Mouse (Mus musculus) embryonic facial prominence, embryonic 13.5 days (tissue): ENCODE data around the gene Pik3r2. TPM values are rescaled to one million over a fixed set of nuclear protein-coding genes. Genes with fewer than 3 reads are reported as not detected.

Source experiments
- ATAC-seq: fragments of 200-750 bp; cut with Nextera tagmentation; 2 replicates; pipeline ENCODE4 v1.8.0; 2017; ENCODE audit warnings: low read depth; ENCODE audit not compliant: insufficient number of reproducible peaks, insufficient read depth, low FRiP score, low TSS enrichment
- H3K27ac ChIP-seq: fragments of 300-500 bp; sonication (generic); 2 replicates; pipeline ENCODE4 v1.5.1; 2015; ENCODE audit warnings: moderate library complexity, mild to moderate bottlenecking, inconsistent platforms
- H3K27me3 ChIP-seq: fragments of 300-500 bp; sonication (generic); 2 replicates; pipeline ENCODE4 v1.6.1; 2015; ENCODE audit warnings: mild to moderate bottlenecking, inconsistent platforms
- H3K36me3 ChIP-seq: fragments of 300-500 bp; sonication (generic); 2 replicates; pipeline ENCODE4 v1.6.1; 2015; ENCODE audit warnings: mild to moderate bottlenecking, inconsistent platforms
- H3K4me1 ChIP-seq: fragments of 300-500 bp; sonication (generic); 2 replicates; pipeline ENCODE4 v1.6.1; 2015; ENCODE audit warnings: inconsistent platforms
- H3K4me2 ChIP-seq: fragments of 300-500 bp; sonication (generic); 2 replicates; pipeline ENCODE4 v1.6.1; 2015; ENCODE audit warnings: moderate library complexity, mild to moderate bottlenecking, inconsistent platforms
- H3K4me3 ChIP-seq: fragments of 300-500 bp; sonication (generic); 2 replicates; pipeline ENCODE4 v1.5.1; 2015; ENCODE audit warnings: mild to moderate bottlenecking, inconsistent platforms
- H3K9ac ChIP-seq: fragments of 300-500 bp; sonication (generic); 2 replicates; pipeline ENCODE4 v1.6.1; 2015; ENCODE audit warnings: mild to moderate bottlenecking, inconsistent platforms
- H3K9me3 ChIP-seq: fragments of 300-500 bp; sonication (generic); 2 replicates; pipeline ENCODE4 v1.6.1; 2016; ENCODE audit warnings: inconsistent platforms
- WGBS: fragments of 180-500 bp; shearing (Covaris S2); methylation state at CpG from one replicate; pipeline ENCODE4 v1.1.7; 2015; ENCODE audit warnings: mixed read lengths; 5-methylcytosine and 5-hydroxymethylcytosine counted together
- polyA plus RNA-seq: library from polyadenylated mRNA; unstranded; fragments of >200 nt; fragmentation: Nextera tagmentation; extraction: Ambion mirVana; gene quantifications from 2 replicates; pipeline ENCODE4 v1.2.1, GENCODE M21; 2015

Pik3r2 gene
- polyA plus RNA-seq, 1 experiment from 2014 or later = 76.8 TPM

GRCm38 (mm10) chr8:70800648-70801047 lies 24.1 kb upstream of the Pik3r2 start:
- no peak overlapping the region for H3K27ac ChIP-seq
- H3K4me3 ChIP-seq = no peak overlapping the region
- 45% methylated on average over 10 of the region's 10 CpGs for WGBS
- H3K27me3 ChIP-seq = peaks cover 76% of the 10 kb centered on the region
- ATAC-seq = no peak
- no peaks in the 10 kb centered on the region for H3K9me3 ChIP-seq
- H3K36me3 ChIP-seq = no peaks in the 10 kb centered on the region
- peaks cover 31% of the 10 kb centered on the region for H3K4me1 ChIP-seq
- no peak overlapping the region for H3K9ac ChIP-seq
- H3K4me2 ChIP-seq = no peak overlapping the region

GRCm38 (mm10) chr8:70798281-70798680 lies 21.8 kb upstream of the Pik3r2 start:
- H3K36me3 ChIP-seq = no peaks in the 10 kb centered on the region
- no peak overlapping the region for H3K27ac ChIP-seq
- H3K9me3 ChIP-seq = no peaks in the 10 kb centered on the region
- H3K27me3 ChIP-seq = peaks cover 55% of the 10 kb centered on the region
- no peak for ATAC-seq
- H3K9ac ChIP-seq = no peak overlapping the region
- H3K4me2 ChIP-seq = peak overlapping the region; percentile 87
- peak overlapping the region; percentile 60 for H3K4me3 ChIP-seq
- 11% methylated on average over 15 of the region's 15 CpGs for WGBS
- H3K4me1 ChIP-seq = peaks cover 20% of the 10 kb centered on the region

- 1% methylated on average over 52 of the region's 57 CpGs for WGBS
- peaks cover 29% of the 10 kb centered on the region for H3K4me1 ChIP-seq
- no peak overlapping the region for H3K27ac ChIP-seq
- H3K9me3 ChIP-seq = no peaks in the 10 kb centered on the region
- H3K9ac ChIP-seq = peak overlapping the region; percentile 75
- peak; percentile 86 for ATAC-seq
- H3K4me3 ChIP-seq = peak overlapping the region; percentile 60
- H3K4me2 ChIP-seq = peak overlapping the region; percentile 87
- H3K27me3 ChIP-seq = peaks cover 46% of the 10 kb centered on the region
- H3K36me3 ChIP-seq = no peaks in the 10 kb centered on the region
Observed at GRCm38 (mm10) chr8:70797081-70798070, 20.9 kb upstream of the Pik3r2 start.

DNA sequence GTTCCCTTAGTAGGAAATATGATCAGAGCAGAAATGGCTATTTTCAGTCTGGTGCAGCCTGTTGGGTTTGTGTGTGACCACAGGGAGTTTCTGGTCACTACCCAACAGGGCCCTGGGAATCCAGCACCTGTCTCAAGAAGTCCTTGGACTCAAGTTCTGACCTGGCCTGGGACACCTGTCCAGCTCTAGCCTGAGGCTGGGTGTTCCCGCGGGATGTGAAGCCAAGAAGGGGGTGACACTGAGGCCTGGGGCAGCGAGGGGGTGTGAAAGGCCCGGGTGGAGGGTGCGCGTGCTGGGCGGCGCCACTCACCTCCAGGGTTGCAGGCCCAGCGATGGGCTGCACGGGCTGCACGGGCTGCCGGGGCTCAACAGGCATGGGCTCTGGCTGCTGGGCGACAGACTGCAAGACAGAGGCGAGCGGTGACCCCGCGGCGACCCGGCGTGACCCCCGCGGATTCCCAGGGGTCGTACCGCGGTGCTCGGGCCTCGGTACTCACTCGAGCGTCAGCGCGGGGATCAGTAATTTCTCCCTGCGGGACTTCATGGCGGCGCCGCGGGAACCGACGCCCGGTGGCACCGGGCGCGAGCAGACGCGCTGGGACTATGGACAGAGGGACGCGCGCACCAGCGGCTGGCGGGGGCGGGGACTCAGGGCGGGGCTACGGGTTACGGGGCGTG lies 20.0 kb upstream of the Pik3r2 start:
- H3K36me3 ChIP-seq = no peaks in the 10 kb centered on the region
- H3K27me3 ChIP-seq = peaks cover 38% of the 10 kb centered on the region
- 3% methylated on average over 54 of the region's 54 CpGs for WGBS
- H3K9ac ChIP-seq = peak overlapping the region; percentile 75
- ATAC-seq = no peak
- peaks cover 34% of the 10 kb centered on the region for H3K4me1 ChIP-seq
- no peak overlapping the region for H3K27ac ChIP-seq
- no peaks in the 10 kb centered on the region for H3K9me3 ChIP-seq
- peak overlapping the region; percentile 60 for H3K4me3 ChIP-seq
- H3K4me2 ChIP-seq = peak overlapping the region; percentile 87

- Histone ChIP-seq H3K27ac (no peak overlapping the region), H3K4me3 (no peak overlapping the region), H3K27me3 (peaks cover 28% of the 10 kb centered on the region), H3K4me2 (no peak overlapping the region), H3K4me1 (peaks cover 43% of the 10 kb centered on the region), H3K9me3 (no peaks in the 10 kb centered on the region), H3K36me3 (no peaks in the 10 kb centered on the region), H3K9ac (no peak overlapping the region)
- WGBS = 91% methylated on average over 2 of the region's 2 CpGs
- no peak for ATAC-seq
Observed at GRCm38 (mm10) chr8:70795370-70795769, 18.9 kb upstream of the Pik3r2 start.

DNA sequence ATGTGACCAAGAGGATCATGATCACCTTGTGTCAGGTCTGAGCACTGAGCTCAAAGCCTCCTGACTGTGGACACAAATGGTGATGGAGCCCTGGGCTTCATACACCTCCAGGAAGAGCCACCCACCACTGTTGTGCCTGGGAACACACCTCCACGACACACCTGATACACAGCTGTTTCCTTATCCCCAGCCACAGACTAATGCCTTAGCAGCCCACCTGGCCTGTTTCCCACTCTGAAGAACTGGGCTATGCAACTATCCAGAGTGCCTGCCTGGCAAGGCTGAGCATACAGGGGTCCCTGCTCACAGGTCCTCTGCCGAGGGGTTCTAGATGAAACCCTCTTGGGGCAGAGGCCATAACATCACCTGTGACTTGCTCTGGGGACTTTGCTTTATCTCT lies 17.7 kb upstream of the Pik3r2 start:
- ATAC-seq = no peak
- no peak overlapping the region for H3K4me3 ChIP-seq
- H3K9ac ChIP-seq = no peak overlapping the region
- 74% methylated on average over 2 of the region's 2 CpGs for WGBS
- H3K27ac ChIP-seq = no peak overlapping the region
- H3K4me2 ChIP-seq = no peak overlapping the region
- peaks cover 17% of the 10 kb centered on the region for H3K27me3 ChIP-seq
- no peaks in the 10 kb centered on the region for H3K9me3 ChIP-seq
- peaks cover 44% of the 10 kb centered on the region for H3K4me1 ChIP-seq
- peaks cover 8% of the 10 kb centered on the region for H3K36me3 ChIP-seq

DNA sequence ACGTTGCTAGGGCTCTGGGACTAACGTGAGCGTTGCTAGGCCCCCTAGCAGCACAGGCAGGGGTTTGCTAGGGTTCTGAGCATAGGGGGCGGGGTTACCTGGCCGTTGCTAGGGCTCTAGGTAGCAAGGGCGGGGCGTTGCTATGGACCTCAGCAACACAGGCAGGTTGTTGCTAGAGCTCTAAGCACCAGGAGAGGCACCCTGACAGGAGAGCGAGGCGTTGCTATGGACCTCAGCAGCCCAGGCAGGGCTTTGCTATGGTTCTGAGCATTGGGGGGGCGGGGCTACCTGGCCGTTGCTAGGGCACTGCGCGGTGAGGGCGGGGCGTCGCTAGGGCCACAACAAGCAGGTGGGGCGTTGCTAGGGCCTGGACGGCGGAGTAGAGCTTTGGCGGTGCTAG lies 16.2 kb upstream of the Pik3r2 start:
- H3K4me1 ChIP-seq = peaks cover 38% of the 10 kb centered on the region
- peak overlapping the region; percentile 74 for H3K4me2 ChIP-seq
- no peaks in the 10 kb centered on the region for H3K9me3 ChIP-seq
- peak overlapping the region; percentile 86 for H3K27ac ChIP-seq
- 0% methylated on average over 20 of the region's 20 CpGs for WGBS
- peak overlapping the region; percentile 76 for H3K4me3 ChIP-seq
- peaks cover 2% of the 10 kb centered on the region for H3K27me3 ChIP-seq
- peak overlapping the region; percentile 92 for H3K9ac ChIP-seq
- H3K36me3 ChIP-seq = peaks cover 23% of the 10 kb centered on the region
- peak; percentile 56 for ATAC-seq

GRCm38 (mm10) chr8:70791975-70792691 lies 15.6 kb upstream of the Pik3r2 start:
- WGBS = 4% methylated on average over 58 of the region's 58 CpGs
- H3K27ac ChIP-seq = peak overlapping the region; percentile 86
- H3K4me3 ChIP-seq = peak overlapping the region; percentile 76
- ATAC-seq = peak; percentile 79
- peak overlapping the region; percentile 92 for H3K9ac ChIP-seq
- peaks cover 29% of the 10 kb centered on the region for H3K36me3 ChIP-seq
- H3K9me3 ChIP-seq = no peaks in the 10 kb centered on the region
- no peaks in the 10 kb centered on the region for H3K27me3 ChIP-seq
- peaks cover 38% of the 10 kb centered on the region for H3K4me1 ChIP-seq
- peak overlapping the region; percentile 74 for H3K4me2 ChIP-seq

DNA sequence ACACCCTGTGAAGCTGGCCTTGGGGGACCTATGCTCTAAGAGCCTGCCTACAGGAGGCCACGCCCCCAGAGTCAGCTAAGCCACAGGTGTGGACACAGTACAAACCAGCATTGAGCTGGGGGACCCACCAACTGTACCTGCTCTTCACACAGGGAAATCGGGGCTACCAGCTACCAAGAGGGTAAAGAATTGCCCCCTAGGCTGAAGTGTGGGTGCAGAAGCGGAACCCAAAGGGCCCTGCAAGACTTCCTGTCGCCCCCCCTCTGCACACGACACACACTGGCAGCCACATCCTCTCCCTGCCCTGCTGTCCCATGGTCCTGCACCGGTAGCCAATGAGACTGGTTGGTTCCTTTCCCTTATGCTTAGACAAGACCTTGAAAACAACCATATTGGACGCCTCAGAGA lies 14.8 kb upstream of the Pik3r2 start:
- no peak for ATAC-seq
- Histone ChIP-seq H3K36me3 (peaks cover 37% of the 10 kb centered on the region), H3K4me1 (peaks cover 32% of the 10 kb centered on the region), H3K4me3 (peak overlapping the region; percentile 76), H3K4me2 (peak overlapping the region; percentile 74), H3K9me3 (no peaks in the 10 kb centered on the region), H3K27me3 (no peaks in the 10 kb centered on the region), H3K9ac (peak overlapping the region; percentile 92), H3K27ac (no peak overlapping the region)
- 75% methylated on average over 7 of the region's 7 CpGs for WGBS

- peak overlapping the region; percentile 76 for H3K4me3 ChIP-seq
- peak overlapping the region; percentile 74 for H3K4me2 ChIP-seq
- H3K9me3 ChIP-seq = no peaks in the 10 kb centered on the region
- H3K27me3 ChIP-seq = no peaks in the 10 kb centered on the region
- H3K36me3 ChIP-seq = peaks cover 42% of the 10 kb centered on the region
- WGBS = 62% methylated on average over 8 of the region's 8 CpGs
- peak overlapping the region; percentile 92 for H3K9ac ChIP-seq
- H3K27ac ChIP-seq = 0 out of 2 replicates have a peak overlapping the region, but pooled peaks have one; percentile 33
- no peak for ATAC-seq
- peaks cover 29% of the 10 kb centered on the region for H3K4me1 ChIP-seq
Observed at GRCm38 (mm10) chr8:70790846-70791245, 14.3 kb upstream of the Pik3r2 start.

DNA sequence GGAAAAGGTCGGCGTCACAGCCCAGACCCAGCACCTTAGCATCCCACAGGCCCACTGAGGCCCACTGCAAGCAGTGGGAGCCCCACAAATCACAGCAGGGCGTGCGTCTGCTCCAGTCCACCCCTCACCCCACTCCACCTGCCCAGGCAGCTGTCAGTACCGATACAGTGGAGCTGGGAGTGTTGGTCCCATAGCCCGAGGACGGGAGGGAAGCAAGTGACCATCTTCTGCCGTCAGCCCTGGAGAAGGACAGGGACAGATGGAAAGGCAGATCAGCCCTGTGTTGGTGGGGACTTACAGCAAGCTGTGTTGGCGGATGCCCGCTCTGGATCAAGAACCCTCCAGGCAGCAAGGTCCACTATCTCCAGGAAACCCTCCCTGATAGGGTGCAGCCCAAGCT lies 12.5 kb upstream of the Pik3r2 start:
- no peak for ATAC-seq
- no peak overlapping the region for H3K4me3 ChIP-seq
- peaks cover 29% of the 10 kb centered on the region for H3K4me1 ChIP-seq
- peaks cover 60% of the 10 kb centered on the region for H3K36me3 ChIP-seq
- no peaks in the 10 kb centered on the region for H3K9me3 ChIP-seq
- peak overlapping the region; percentile 32; the same call in 1 of the 2 replicates for H3K9ac ChIP-seq
- no peak overlapping the region for H3K27ac ChIP-seq
- H3K4me2 ChIP-seq = no peak overlapping the region
- H3K27me3 ChIP-seq = no peaks in the 10 kb centered on the region
- WGBS = 72% methylated on average over 10 of the region's 10 CpGs
